Mouse (Mus musculus): ENCODE data around the gene Gpc6.

DNA sequence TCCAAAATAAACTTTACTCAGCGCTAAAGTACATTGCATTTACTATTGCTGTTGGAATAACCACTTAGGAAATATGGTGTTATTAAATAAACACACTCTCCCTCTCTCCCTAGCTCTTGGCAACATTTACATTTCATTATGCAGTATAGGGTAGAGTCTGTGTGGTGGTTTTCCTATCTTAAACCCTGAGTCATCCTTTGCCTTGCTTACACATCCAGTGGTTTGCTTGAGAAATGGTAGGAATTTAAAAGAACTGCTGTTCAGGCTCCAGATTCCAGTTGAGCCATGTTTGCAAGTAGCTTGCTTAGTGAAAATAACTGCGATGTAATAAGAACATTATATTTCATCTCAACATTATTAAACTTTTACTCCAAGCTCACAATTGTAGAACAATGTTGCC lies 3.3 kb downstream of the Gpc6 start:
- TF ChIP-seq RAD21 (IDR thresholded peaks at IDR 0.05; ENCODE audit: low read depth, low read length) (no peak), EP300 (IDR thresholded peaks at IDR 0.05; ENCODE audit: low read length) (no peak), MAFK (IDR thresholded peaks at IDR 0.05; ENCODE audit: insufficient replicate concordance, low read length) (no peak), CTCF (conservative IDR thresholded peaks at IDR 0.05 in 1 of 2, IDR thresholded peaks at IDR 0.05 in 1 of 2; ENCODE audit: low read depth in 2 of 2, low read length in 2 of 2) (no peak), POLR2A (IDR thresholded peaks at IDR 0.05; ENCODE audit: low read depth, low read length) (no peak), POLR2AphosphoS2 (IDR thresholded peaks at IDR 0.05; ENCODE audit: low read depth, low read length) (no peak), NELFE (IDR thresholded peaks at IDR 0.05; ENCODE audit: low read depth, low read length) (no peak), TBP (conservative IDR thresholded peaks at IDR 0.05; ENCODE audit: low read depth, low read length) (no peak), GABPA (IDR thresholded peaks at IDR 0.05; ENCODE audit: insufficient replicate concordance, low read depth, low read length) (no peak), MAX (IDR thresholded peaks at IDR 0.05; ENCODE audit: low read length) (no peak), MEF2A (IDR thresholded peaks at IDR 0.05; ENCODE audit: borderline replicate concordance, low read depth, low read length) (no peak)

All from CH12.LX (cell line).